Mouse (Mus musculus) spleen, embryonic (tissue): Measurements from ENCODE around the gene Tcte2.
"Not testable (repeated sequence)": the region's sequence is repeated elsewhere in the genome, so short reads cannot be mapped to it uniquely, and the experiment has no call there.

ENCODE experiments used
- CTCF ChIA-PET: fragments of 350-600 bp; sonication (Branson Sonifier 250); formaldehyde crosslinking; loops from one replicate; lab custom pipeline; 2022; lab: Charles Lee

Tcte2 gene

GRCm38 (mm10) chr17:13683411-13684174 is 78.0 kb downstream of the Tcte2 start:
- CTCF ChIA-PET, result interaction anchor here (0.5 to 1.2 kb wide), 2 partner anchors 13 to 882 kb away, joined by 3 to 5 read pairs; no protein-coding TSS in a partner anchor

GRCm38 (mm10) chr17:13683027-13683410 is 78.6 kb downstream of the Tcte2 start:
- CTCF ChIA-PET, result interaction anchor here (1.2 kb wide), 2 partner anchors 10 to 13 kb away, joined by 3 read pairs; no protein-coding TSS in a partner anchor

GRCm38 (mm10) chr17:13682378-13683026 is 79.1 kb downstream of the Tcte2 start:
- CTCF ChIA-PET, result interaction anchor here (0.5 to 1.2 kb wide), 3 partner anchors 11 to 539 kb away, joined by 3 to 21 read pairs (median 3); no protein-coding TSS in a partner anchor

GRCm38 (mm10) chr17:13681686-13682085 is 79.9 kb downstream of the Tcte2 start:
- CTCF ChIA-PET, result no interaction called here

- CTCF ChIA-PET, result no interaction called here
Observed at GRCm38 (mm10) chr17:13681126-13681525, 80.5 kb downstream of the Tcte2 start.

- CTCF ChIA-PET, result no interaction called here
Observed at GRCm38 (mm10) chr17:13680318-13680717, 81.3 kb downstream of the Tcte2 start.

- CTCF ChIA-PET, result interaction anchor here (0.6 kb wide), 1 partner anchor 65 kb away, joined by 3 read pairs; no protein-coding TSS in a partner anchor
Observed at GRCm38 (mm10) chr17:13679725-13680124, 81.9 kb downstream of the Tcte2 start.

- CTCF ChIA-PET, result interaction anchor here (0.6 kb wide), 1 partner anchor 22 kb away, joined by 3 read pairs; no protein-coding TSS in a partner anchor
Observed at GRCm38 (mm10) chr17:13677225-13678148, 84.1 kb downstream of the Tcte2 start.

GRCm38 (mm10) chr17:13676099-13676498 is 85.5 kb downstream of the Tcte2 start:
- CTCF ChIA-PET, result not testable (repeated sequence)

GRCm38 (mm10) chr17:13675630-13676029 is 86.0 kb downstream of the Tcte2 start:
- CTCF ChIA-PET, result no interaction called here

- CTCF ChIA-PET, result no interaction called here
Observed at GRCm38 (mm10) chr17:13674695-13675306, 86.8 kb downstream of the Tcte2 start.

GRCm38 (mm10) chr17:13671732-13672131 is 89.9 kb downstream of the Tcte2 start:
- CTCF ChIA-PET, result no interaction called here

GRCm38 (mm10) chr17:13670227-13670626 is 91.4 kb downstream of the Tcte2 start:
- CTCF ChIA-PET, result no interaction called here

GRCm38 (mm10) chr17:13669206-13669605 is 92.4 kb downstream of the Tcte2 start:
- CTCF ChIA-PET, result no interaction called here

- CTCF ChIA-PET, result no interaction called here
Observed at GRCm38 (mm10) chr17:13668052-13669015, 93.3 kb downstream of the Tcte2 start.

GRCm38 (mm10) chr17:13667006-13667405 is 94.6 kb downstream of the Tcte2 start:
- CTCF ChIA-PET, result no interaction called here

GRCm38 (mm10) chr17:13665731-13666130 is 95.9 kb downstream of the Tcte2 start:
- CTCF ChIA-PET, result no interaction called here

GRCm38 (mm10) chr17:13663386-13664166 is 98.0 kb downstream of the Tcte2 start:
- CTCF ChIA-PET, result no interaction called here
